Mouse (Mus musculus): ENCODE results near the gene 2010111I01Rik.

Gene 2010111I01Rik

GRCm38 (mm10) chr13:63261676-63262075, 297.0 kb downstream of the 2010111I01Rik start:
- no peak for DNase-seq (ENCODE audit: low spot score)

GRCm38 (mm10) chr13:63262168-63262957, 297.7 kb downstream of the 2010111I01Rik start:
- DNase-seq (ENCODE audit: low spot score), result no peak

- no peak for DNase-seq (ENCODE audit: low spot score)
Measured at GRCm38 (mm10) chr13:63268371-63268770, 303.7 kb downstream of the 2010111I01Rik start.

GRCm38 (mm10) chr13:63268776-63269175, 304.1 kb downstream of the 2010111I01Rik start:
- DNase-seq (ENCODE audit: low spot score), result no peak

- no peak for DNase-seq (ENCODE audit: low spot score)
Measured at GRCm38 (mm10) chr13:63270191-63270590, 305.5 kb downstream of the 2010111I01Rik start.

- no peak for DNase-seq (ENCODE audit: low spot score)
Measured at GRCm38 (mm10) chr13:63272017-63272601, 307.4 kb downstream of the 2010111I01Rik start.

- no peak for DNase-seq (ENCODE audit: low spot score)
Measured at GRCm38 (mm10) chr13:63272602-63273229, 308.0 kb downstream of the 2010111I01Rik start.

- DNase-seq (ENCODE audit: low spot score), result no peak
Measured at GRCm38 (mm10) chr13:63273859-63274258, 309.2 kb downstream of the 2010111I01Rik start.

GRCm38 (mm10) chr13:63274488-63275166, 309.9 kb downstream of the 2010111I01Rik start:
- no peak for DNase-seq (ENCODE audit: low spot score)

GRCm38 (mm10) chr13:63276389-63276788, 311.7 kb downstream of the 2010111I01Rik start:
- no peak for DNase-seq (ENCODE audit: low spot score)

- no peak for DNase-seq (ENCODE audit: low spot score)
Measured at GRCm38 (mm10) chr13:63277316-63277715, 312.6 kb downstream of the 2010111I01Rik start.

- DNase-seq (ENCODE audit: low spot score), result no peak
Measured at GRCm38 (mm10) chr13:63278141-63278631, 313.5 kb downstream of the 2010111I01Rik start.

- no peak for DNase-seq (ENCODE audit: low spot score)
Measured at GRCm38 (mm10) chr13:63278796-63279475, 314.2 kb downstream of the 2010111I01Rik start.

GRCm38 (mm10) chr13:63279807-63280206, 315.1 kb downstream of the 2010111I01Rik start:
- no peak for DNase-seq (ENCODE audit: low spot score)

GRCm38 (mm10) chr13:63280344-63280743, 315.7 kb downstream of the 2010111I01Rik start:
- no peak for DNase-seq (ENCODE audit: low spot score)

GRCm38 (mm10) chr13:63281206-63281605, 316.5 kb downstream of the 2010111I01Rik start:
- DNase-seq (ENCODE audit: low spot score), result no peak

GRCm38 (mm10) chr13:63283236-63283635, 318.5 kb downstream of the 2010111I01Rik start:
- DNase-seq (ENCODE audit: low spot score), result no peak

GRCm38 (mm10) chr13:63284748-63285147, 320.1 kb downstream of the 2010111I01Rik start:
- DNase-seq (ENCODE audit: low spot score), result no peak

GRCm38 (mm10) chr13:63286483-63287102, 321.9 kb downstream of the 2010111I01Rik start:
- DNase-seq (ENCODE audit: low spot score), result no peak

GRCm38 (mm10) chr13:63289152-63289551, 324.5 kb downstream of the 2010111I01Rik start:
- no peak for DNase-seq (ENCODE audit: low spot score)

- DNase-seq (ENCODE audit: low spot score), result no peak
Measured at GRCm38 (mm10) chr13:63289687-63290086, 325.0 kb downstream of the 2010111I01Rik start.

All from urinary bladder, postnatal 10 days (tissue).